Mouse (Mus musculus): ENCODE measurements around the gene Retreg3.

The Retreg3 gene

GRCm38 (mm10) chr11:101119131-101119760 lies 447 bp downstream of the Retreg3 start:
- DNase-seq (ENCODE audit: extremely low read depth, low read depth): no peak

DNA sequence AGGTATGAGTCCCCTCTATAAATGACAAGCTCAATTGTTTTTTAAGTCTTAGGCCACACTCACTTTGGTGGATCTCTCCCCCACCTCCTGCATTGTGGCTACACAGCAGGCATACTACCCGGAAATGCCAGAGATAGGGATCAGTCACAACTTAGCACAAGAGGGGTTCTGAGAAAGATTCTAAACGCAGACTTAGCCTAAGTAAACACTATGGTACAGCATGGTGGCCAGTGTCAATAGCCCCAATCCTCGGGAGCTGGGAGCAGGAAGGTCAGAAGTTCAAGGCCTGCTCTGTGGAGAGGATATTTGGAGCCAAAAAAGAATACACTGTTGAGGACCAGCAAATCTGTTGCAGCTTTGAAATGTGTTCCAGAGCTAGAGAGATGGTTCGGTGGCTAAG lies 1.6 kb downstream of the Retreg3 start:
- DNase-seq (ENCODE audit: extremely low read depth, low read depth): no peak

GRCm38 (mm10) chr11:101115564-101115963 lies 4.1 kb downstream of the Retreg3 start:
- DNase-seq (ENCODE audit: extremely low read depth, low read depth): no peak

- no peak for DNase-seq (ENCODE audit: extremely low read depth, low read depth)
Measured at GRCm38 (mm10) chr11:101112186-101112585, 7.5 kb downstream of the Retreg3 start.

DNA sequence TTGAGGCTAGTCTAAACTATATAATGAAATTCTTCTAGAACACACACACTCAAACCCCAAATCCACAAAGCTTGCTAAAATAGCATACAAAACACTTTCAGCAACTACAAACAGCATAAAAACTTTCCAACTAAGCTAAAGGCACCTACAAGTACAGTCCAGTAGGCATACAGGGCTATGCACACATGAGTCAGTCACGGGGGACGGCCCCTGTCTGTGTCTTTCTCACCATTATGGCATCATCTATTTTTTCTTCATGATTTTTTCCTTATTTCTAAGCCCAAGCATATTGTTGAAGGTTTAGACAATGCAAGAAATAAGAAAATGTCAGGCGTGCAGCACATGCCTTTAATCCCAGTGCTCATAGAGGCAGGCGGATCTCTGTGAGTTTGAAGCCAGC lies 8.5 kb downstream of the Retreg3 start:
- DNase-seq (ENCODE audit: extremely low read depth, low read depth): no peak

GRCm38 (mm10) chr11:101110708-101111107 lies 9.0 kb downstream of the Retreg3 start:
- DNase-seq (ENCODE audit: extremely low read depth, low read depth): no peak

DNA sequence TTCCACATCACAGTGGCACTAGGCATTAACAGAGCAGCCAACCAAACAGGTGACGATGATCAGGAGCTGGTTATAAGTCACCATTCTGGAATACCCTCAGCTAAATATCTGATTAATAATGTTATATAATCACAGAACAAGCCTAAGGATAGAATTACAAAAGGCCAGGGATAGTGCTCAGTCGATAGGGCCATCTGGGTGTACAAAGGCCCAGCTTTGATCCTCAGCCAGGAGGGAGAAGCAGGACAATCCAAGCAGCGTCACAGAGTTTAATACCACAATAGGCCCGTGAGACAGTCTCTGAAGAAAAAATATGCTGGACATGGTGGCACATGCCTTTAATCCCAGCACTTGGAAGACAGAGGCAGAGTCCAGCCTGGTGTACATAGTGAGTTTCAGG lies 10.3 kb downstream of the Retreg3 start:
- DNase-seq (ENCODE audit: extremely low read depth, low read depth): no peak

DNA sequence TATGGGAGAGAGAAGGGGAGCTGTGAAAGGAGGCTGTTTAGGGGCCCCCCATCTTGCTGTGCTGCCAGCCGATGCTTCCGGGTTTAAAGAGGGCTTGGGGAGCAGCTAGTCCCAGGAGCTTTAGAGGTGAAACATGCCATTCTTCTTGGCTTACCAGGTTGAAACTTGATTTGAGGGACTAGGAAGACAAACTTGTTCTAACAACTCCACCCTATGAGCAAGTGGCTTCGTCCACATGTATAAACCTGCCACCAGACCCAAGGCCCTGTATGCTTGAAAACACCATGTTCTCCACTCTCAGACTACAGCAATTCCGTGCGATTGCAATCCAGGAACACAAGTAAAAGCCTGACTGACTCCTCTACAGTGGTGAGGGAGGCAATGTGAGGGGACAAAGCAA lies 16.7 kb downstream of the Retreg3 start:
- DNase-seq (ENCODE audit: extremely low read depth, low read depth): no peak

DNA sequence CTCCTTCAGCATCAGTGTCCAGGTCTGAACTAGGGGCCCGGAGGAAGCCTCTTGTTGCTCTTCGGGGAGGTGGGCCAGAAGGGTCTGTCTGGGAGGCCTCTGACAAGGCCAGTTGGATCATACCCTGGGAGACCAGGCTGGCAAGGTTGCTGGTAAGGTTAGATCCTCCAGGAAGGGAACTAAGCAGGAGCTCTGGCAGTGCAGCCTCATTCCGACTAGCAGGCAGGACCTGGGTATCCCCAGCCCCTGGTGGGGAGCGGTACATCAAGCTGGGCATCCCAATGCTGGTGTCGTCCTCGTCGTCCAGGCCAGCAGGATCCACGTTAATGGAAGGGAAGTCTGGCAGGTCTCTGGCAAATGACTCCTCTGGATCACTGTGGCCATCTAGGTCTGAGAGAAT lies 21.5 kb downstream of the Retreg3 start:
- DNase-seq (ENCODE audit: extremely low read depth, low read depth): no peak

DNA sequence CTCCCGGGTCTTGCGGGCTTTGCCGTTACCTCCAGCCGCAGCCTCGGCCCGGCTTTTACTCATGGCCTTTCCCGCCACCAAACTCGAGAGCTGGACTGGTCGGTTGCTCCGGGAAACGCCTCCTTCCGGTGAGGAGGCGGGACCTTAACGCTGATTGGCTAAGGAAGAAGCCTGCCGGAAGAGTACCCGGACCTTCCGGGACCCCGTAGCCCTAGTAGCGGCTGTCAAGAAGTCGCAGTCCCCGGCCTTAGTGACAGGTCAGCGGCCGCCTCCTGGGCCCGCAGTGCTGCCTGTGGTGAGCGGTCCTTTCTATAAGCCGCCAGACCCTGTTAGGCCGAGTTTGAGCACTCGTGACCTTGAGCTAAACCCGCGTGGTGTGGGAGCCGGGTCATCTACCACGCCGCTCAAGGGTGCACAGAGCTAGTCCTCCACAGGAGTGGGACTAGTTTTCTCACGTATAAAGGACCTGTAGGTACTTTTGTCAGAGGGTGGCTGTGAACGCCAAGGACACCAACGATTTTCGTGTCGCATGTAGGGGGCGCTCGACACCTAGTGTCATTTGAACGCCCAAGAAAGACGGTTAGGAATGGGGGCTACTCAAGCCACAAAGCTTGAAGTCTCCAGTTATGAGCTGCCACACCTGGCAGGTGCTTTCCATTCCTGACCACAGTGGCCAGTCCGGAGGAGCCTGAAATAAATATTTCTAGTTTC lies 24.2 kb downstream of the Retreg3 start, which contains the start of gene Psmc3ip:
TSS of gene Psmc3ip (minus strand) at position 123 of the 711 bp plus-strand sequence.
- peak; percentile 67 for DNase-seq (ENCODE audit: extremely low read depth, low read depth)

GRCm38 (mm10) chr11:101094930-101095313 lies 24.8 kb downstream of the Retreg3 start:
- no peak for DNase-seq (ENCODE audit: extremely low read depth, low read depth)

- DNase-seq (ENCODE audit: extremely low read depth, low read depth): no peak
Measured at GRCm38 (mm10) chr11:101089931-101090330, 29.8 kb downstream of the Retreg3 start.

GRCm38 (mm10) chr11:101087682-101088055 lies 32.0 kb downstream of the Retreg3 start:
- DNase-seq (ENCODE audit: extremely low read depth, low read depth): no peak

DNA sequence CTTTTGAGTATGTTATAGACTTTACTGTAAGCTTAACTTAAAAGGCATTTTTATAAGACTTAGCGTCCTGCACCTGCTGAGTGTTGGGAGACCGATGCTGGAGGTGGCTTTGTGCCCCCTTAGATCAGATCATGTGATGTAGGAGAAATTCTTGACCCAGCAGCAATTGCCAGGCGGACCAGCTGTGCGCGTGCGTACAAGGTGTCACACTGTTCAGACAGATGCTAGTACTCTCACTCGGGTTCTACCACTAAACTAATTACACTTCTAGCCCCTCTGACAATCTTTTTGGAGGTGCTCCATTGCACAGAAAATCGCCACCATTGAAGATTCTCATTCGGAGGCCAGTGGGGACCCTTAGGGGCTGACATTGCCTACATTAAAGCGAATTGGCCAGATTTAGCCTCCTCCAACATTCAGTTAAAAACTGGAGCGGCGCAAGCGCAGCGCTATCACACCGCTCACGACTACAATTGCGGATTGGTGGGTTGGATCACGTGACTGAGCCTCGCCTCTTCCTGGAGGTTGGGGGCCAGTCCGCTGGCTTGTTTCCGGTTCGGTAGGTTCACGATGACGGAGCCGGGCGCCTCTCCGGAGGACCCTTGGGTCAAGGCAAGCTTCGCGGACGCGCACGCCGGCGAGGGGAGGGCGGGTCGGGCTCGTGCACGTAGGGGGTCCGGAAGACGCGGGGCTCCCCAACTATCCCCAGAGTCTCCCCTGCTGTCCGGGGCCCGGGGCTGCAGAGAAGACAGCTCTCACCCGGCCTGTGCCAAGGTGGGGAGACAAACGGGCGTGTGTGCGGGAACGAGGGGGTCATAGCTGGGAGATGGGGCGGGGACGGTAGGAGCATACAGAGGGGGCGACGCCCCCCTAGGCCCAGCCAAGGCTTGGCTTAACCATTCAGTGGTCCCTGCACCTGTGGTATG lies 32.7 kb downstream of the Retreg3 start, which contains the start of gene Mlx:
TSS of gene Mlx (plus strand) at position 522 of the 926 bp plus-strand sequence.
- peak; percentile 89 for DNase-seq (ENCODE audit: extremely low read depth, low read depth)

DNA sequence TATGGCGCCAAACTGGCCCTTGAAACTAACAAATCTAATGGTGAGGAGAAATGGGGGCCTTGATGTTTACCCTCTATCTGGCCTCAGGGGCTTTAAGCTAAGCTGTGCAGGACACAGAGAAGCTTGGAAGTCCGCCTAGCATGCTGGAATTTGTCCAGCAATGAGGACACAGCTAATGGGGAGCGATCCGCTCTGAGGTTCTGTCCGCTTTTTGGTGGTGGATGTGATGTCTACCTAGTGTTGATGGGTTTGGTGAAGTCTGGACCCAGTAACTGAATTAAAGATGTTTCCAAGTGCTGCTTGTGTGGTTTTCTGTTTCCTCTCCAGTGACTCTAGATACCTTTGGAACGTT lies 33.4 kb downstream of the Retreg3 start:
- DNase-seq (ENCODE audit: extremely low read depth, low read depth): no peak

DNA sequence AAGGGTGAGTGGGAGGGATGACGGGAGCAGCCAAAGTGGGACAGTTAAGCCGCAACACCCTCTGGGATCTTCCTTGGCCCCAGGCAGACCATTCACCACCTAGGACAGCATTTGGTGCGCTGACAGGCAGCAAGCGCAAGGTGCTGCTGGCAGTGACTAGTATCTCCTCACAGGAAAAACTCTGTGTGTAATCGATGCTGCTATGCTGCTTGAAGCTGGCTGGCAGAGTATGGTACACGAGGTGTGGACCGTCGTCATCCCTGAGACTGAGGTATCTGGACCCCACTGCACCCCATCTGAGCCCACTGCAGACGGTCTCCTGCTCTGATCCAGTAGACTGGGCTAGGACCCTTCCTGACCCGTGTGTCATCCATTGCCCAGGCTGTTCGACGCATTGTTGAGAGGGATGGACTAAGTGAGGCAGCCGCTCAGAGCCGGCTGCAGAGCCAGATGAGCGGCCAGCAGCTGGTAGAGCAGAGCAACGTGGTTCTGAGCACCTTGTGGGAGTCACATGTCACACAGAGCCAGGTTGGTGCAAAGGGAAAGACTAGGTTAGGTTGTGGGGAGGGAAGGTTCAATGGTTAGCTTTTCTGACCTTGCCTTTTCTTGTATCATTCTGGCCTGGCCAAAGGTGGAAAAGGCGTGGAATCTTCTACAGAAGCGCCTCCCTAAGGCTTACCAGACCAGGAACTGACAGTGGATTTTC lies 33.9 kb downstream of the Retreg3 start:
- no peak for DNase-seq (ENCODE audit: extremely low read depth, low read depth)

GRCm38 (mm10) chr11:101084811-101085210 lies 34.9 kb downstream of the Retreg3 start:
- no peak for DNase-seq (ENCODE audit: extremely low read depth, low read depth)

- DNase-seq (ENCODE audit: extremely low read depth, low read depth): no peak
Measured at GRCm38 (mm10) chr11:101084246-101084645, 35.4 kb downstream of the Retreg3 start.

GRCm38 (mm10) chr11:101083083-101083697 lies 36.5 kb downstream of the Retreg3 start:
- DNase-seq (ENCODE audit: extremely low read depth, low read depth): no peak

- DNase-seq (ENCODE audit: extremely low read depth, low read depth): peak; percentile 82
Measured at GRCm38 (mm10) chr11:101082208-101083082, 37.2 kb downstream of the Retreg3 start, which contains the start of gene Coasy. Gene Coasy, plus strand, starts transcription at chr11:101082565.
